Mouse (Mus musculus) spleen, adult 12 weeks (tissue): ENCODE data around the gene Nacc1.
A peak's percentile ranks its signal among the peaks of the same experiment; 100 is the strongest.
"Not testable (repeated sequence)": the region's sequence is repeated elsewhere in the genome, so short reads cannot be mapped to it uniquely, and the experiment has no call there.

Experiments used
- DNase-seq: peaks from one replicate; pipeline ENCODE4 v3.0.0; 2022; ENCODE audit warnings: low spot score

The Nacc1 gene

GRCm38 (mm10) chr8:84639162-84640009, 48.3 kb downstream of the Nacc1 start:
- peak; percentile 96 for DNase-seq

DNA sequence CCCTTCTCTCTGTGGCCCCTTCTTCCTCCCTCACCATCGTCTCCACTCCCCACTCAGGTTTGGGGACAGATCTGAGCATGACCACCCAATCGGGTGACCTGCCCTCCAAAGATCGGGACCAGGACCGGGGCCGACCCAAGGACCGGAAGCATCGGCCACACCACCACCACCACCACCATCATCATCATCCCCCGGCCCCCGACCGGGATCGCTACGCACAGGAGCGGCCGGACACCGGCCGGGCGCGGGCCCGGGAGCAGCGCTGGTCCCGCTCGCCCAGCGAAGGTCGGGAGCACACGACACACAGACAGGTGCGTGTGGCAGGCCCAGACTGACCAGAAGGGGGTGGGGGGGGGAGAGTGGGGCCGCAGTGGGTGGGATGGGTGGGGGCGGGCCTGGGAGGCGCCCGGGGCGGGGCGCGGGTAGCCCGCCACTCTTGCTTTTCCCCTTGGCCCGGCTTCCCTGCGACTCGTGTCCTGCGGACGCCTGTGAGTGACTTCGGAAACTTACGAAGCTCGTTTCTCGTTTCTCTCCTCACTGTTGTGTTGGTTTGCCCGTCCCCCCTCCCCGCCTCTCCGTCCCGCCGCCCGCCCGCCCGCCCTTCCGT, 49.0 kb downstream of the Nacc1 start:
- DNase-seq: peak; percentile 33

DNA sequence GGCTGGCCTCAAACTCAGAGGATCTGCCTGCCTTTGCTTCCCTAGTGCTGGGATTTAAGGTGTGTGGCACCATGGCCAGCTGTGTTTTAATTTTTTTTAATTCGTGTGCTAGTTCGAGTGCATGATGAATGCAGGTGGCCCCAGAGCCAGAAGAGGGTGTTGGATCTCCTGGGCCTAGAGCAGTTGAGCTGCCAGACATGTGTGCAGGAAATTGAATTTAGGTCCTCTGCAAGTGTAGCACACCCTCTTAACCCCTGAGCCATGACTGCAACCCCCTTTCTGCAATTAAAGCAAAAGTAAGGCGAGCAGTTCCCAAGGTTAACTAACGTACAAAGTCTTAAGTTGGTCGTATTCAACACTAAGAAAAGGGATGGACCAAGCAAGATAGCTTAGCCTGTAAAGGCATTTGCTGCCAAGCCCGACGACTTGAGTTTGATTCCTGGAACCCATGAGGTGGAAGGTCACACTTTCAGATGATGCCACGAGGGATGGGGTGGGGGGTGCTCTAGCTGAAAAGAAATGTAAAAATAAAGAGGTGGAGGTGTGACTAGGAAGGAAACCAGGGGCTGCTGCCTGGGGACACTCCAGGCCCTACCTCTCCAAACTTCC, 49.6 kb downstream of the Nacc1 start:
- DNase-seq: no peak

DNA sequence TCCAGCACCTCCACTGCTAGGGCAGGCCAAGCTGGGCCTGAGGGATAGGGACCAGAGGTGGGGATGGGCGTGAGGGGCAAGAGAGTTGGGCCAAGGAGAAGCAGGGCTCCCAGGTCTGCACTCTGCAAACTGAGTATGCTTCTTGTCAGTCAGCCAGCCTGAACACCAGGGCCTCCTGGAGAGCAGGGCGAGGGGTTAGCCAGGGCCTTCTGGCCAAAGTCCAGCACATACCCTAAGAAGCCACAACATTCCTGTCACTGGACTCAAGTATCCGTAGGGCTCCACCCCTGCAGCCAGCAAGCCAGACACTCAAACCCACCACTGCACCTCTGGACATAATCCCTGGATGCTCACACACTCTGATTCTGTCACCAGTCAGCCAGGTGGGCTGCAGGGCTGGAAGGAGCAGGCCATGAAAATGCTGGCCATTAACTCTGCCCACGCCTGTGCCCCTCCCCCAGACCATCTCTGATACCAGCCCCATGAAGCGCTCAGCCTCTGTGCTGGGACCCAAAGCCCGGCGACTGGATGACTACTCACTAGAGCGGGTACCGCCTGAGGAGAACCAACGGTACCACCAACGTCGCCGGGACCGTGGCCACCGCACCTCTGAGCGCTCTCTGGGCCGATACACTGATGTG, 51.5 kb downstream of the Nacc1 start:
- DNase-seq: no peak

DNA sequence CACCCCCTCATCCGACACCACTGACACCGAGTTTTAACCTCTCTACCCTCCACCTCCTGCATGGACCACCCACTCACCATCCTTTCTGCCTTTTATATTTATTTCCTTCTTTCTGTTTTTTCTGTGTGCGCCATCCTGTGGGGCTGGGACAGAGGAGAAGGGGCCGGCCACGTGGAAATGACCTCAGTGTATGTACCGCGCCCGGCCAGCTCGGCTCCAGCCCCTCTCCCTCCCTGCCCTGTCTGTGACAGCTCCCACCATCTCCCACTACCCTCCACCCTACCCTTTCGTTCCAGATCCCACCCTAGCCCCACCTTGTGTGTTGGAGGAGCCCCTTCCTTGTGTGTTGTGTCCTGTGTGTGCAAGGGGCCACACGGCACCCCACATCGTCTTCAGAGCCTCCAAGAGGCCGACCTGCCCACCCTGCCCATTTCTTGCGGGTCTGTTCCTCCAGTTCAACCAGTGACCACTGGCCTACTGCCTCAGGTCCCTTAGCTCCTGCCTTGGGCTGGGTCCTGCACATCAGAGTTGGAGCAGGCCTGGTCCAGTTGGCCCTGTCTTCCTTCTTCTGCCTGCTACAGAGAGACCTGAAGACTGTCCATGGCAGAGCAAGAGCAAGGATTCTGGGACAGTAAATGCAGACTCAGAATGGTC, 52.1 kb downstream of the Nacc1 start:
- no peak for DNase-seq

DNA sequence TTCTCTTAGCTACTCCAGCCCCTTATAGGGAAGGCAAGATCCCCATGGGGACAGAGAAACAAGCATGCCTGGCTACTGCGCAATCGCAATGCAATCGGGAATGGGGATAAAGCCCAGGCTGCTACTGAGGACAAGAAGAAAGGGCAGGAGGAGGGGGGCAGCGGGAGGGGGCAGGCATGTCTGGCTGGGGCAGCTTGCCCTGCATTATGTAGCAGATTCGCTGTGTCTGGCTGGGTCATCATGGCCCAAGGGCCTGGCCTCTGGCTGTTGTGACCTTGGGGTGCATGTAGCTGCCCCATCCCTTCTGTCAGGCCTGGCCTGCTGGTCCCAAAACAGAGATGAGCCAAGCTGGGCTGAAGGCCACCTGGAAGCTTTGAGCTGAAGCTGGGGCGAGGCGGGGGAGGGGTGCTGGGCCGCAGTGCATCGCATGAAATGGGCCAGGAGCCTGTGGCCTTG, 52.8 kb downstream of the Nacc1 start:
- DNase-seq: no peak

DNA sequence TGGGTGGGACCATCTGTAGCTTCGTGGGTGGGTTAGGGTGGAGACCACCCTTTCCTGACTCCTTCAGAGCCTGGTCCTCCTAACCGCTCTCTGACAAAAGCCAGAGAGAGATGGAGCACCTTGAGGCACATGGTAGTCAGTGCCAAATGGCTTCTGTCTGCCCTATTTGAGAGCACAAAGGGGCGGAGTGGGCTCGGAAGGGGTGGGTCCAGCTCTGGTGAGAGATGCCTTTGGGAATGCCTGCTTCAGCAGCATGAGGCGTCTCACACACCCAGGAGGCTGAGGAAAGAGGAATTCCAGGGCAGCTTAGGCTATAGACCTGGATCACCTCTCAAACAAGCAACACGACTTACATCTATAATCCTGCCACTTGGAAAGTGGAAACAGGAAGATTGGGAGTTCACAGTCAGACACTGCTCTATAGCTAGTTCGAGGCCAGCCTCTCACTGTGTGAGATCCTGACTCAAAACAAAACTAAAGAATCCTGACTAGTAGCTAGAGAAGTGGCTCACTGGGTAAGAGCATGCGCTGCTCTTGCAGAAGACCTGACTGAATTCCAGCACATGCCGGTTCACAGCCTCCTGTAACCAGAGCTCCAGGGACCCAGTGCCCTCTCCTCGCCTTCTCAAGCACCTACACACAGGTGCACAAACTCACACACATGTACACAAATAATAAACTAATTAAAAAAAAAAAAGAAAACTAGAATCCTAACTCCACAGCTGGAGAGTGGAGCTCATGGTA, 53.6 kb downstream of the Nacc1 start:
- DNase-seq: no peak

DNA sequence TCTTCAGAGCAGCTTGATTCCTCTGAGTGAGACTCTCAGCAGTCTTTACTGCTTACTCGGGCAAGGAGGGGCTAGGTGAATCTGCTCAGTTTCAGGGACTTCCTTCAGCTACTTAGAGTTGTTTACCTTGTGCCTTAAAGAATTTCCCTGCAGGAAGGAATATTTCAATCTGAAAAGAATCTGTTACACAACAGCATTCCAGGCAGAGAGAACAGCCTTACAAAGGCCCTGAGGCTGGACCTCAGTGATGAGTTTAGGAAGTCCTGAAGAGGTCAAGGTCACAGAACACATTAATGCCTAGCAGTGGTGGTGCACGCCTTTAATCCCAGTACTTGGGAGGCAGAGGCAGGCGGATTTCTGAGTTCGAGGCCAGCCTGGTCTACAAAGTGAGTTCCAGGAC, 55.8 kb downstream of the Nacc1 start:
- no peak for DNase-seq

GRCm38 (mm10) chr8:84630145-84630544, 57.5 kb downstream of the Nacc1 start:
- DNase-seq: no peak

GRCm38 (mm10) chr8:84629586-84629985, 58.1 kb downstream of the Nacc1 start:
- DNase-seq: no peak

DNA sequence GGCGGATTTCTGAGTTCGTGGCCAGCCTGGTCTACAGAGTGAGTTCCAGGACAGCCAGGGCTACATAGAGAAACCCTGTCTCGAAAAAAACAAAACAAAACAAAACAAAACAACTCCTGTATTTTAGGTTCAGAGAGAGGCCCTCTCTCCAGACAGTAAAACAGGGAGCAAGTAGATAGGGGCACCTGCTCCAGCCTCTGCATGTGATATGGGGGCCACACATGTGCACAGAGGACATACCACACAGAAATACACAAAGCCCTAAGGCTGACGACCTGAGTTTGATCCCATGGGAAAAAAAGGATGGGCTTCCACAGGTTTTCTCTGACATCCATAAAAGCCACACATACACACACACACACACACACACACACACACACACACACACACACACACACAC, 64.2 kb downstream of the Nacc1 start:
- DNase-seq: not testable (repeated sequence)

DNA sequence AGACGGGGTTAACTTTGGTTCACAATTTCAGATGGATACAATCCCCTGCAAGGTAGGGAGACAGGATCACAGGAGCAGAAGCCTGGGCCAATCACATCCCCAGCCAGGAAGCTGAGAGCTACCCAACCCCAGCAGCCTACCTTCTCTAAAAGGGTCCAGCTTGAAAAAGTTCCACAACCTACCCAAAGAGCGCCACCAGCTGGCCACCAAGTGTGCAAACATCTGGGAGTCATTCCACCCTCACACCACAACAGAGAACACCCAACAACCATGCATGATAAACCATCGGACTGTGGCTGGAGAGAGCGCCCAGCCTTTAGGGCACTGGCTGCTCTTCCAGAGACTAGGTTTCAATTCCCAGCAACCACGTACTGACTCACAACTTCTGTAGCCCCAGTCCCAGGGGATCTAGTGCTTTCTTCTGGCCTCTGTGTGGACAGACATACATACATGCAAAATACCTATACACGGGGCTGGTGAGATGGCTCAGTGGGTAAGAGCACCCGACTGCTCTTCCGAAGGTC, 66.5 kb downstream of the Nacc1 start:
- no peak for DNase-seq
